ENCODE assay signal across 8 mouse cellular contexts in genomic region chr1:133164591-133165011, GRCm38 (mm10). TPM values are rescaled to one million over a fixed set of nuclear protein-coding genes. Genes with fewer than 3 reads are reported as not detected.
DNase-seq lines count a peak whose midpoint lies in the region; ATAC-seq and TF ChIP-seq lines count a peak whose summit lies in the region.

No protein-coding gene starts in this region.

- peak overlapping the region; percentile 97 for H3K4me2 ChIP-seq in forebrain, embryonic 11.5 days (ENCODE audit: low read depth, low read length, severe bottlenecking)
- H3K4me2 ChIP-seq in kidney, postnatal 0 days (ENCODE audit: low read length): peak overlapping the region; percentile 97
- H3K4me2 ChIP-seq in neural tube, embryonic 13.5 days: peak overlapping the region; percentile 95

- DNase-seq in adrenal gland, postnatal 10 days: peak; percentile 37
- no peak for DNase-seq in adrenal gland, adult 8-10 months
- DNase-seq in forebrain, embryonic 11.5 days (ENCODE audit: low spot score): peak; percentile 58
- no peak for DNase-seq in kidney, postnatal 0 days (ENCODE audit: low spot score)
- no peak for DNase-seq in left cerebral cortex, postnatal 10 days (ENCODE audit: extremely low spot score in 1 of 2, low spot score in 2 of 2)
- no peak for DNase-seq in frontal cortex, postnatal 10 days (ENCODE audit: low spot score in 2 of 2)

- peaks cover 41% of the 10 kb centered on the region for H3K4me1 ChIP-seq in E14TG2a.4 (replicated peaks; ENCODE audit: low read depth, low read length)
- H3K4me1 ChIP-seq in forebrain, embryonic 11.5 days (replicated peaks; ENCODE audit: control insufficient read depth, insufficient read depth, low read length): peaks cover 10% of the 10 kb centered on the region; the same call in 1 of the 2 replicates
- H3K4me1 ChIP-seq in kidney, postnatal 0 days (replicated peaks; ENCODE audit: insufficient read depth, low read length): peaks cover 13% of the 10 kb centered on the region
- peaks cover 20% of the 10 kb centered on the region for H3K4me1 ChIP-seq in neural tube, embryonic 13.5 days (replicated peaks)

- H3K4me3 ChIP-seq in E14TG2a.4 (replicated peaks; ENCODE audit: low read length): peak overlapping the region; percentile 83; the same call in 1 of the 2 replicates
- H3K4me3 ChIP-seq in forebrain, embryonic 11.5 days (ENCODE audit: low read depth, low read length): peak overlapping the region; percentile 52
- H3K4me3 ChIP-seq in kidney, postnatal 0 days (replicated peaks; ENCODE audit: low read depth, low read length): peak overlapping the region; percentile 55; the same call in 1 of the 2 replicates
- H3K4me3 ChIP-seq in neural tube, embryonic 13.5 days: peak overlapping the region; percentile 52

- H3K9ac ChIP-seq in forebrain, embryonic 11.5 days (ENCODE audit: low read length): no peak overlapping the region
- no peak overlapping the region for H3K9ac ChIP-seq in kidney, postnatal 0 days (ENCODE audit: low read depth, low read length)
- peak overlapping the region; percentile 74; the same call in 1 of the 2 replicates for H3K9ac ChIP-seq in neural tube, embryonic 13.5 days

- intact Hi-C loops in left cerebral cortex, postnatal 10 days (cut with DNase I): no loop called here

- no peaks in the 10 kb centered on the region for H3K9me3 ChIP-seq in E14TG2a.4 (ENCODE audit: low read length)
- H3K9me3 ChIP-seq in forebrain, embryonic 11.5 days (ENCODE audit: control insufficient read depth, low read length): no peaks in the 10 kb centered on the region
- no peaks in the 10 kb centered on the region for H3K9me3 ChIP-seq in kidney, postnatal 0 days (replicated peaks; ENCODE audit: low read length)
- H3K9me3 ChIP-seq in neural tube, embryonic 13.5 days: no peaks in the 10 kb centered on the region

- 2% methylated on average over 10 of the region's 10 CpGs for WGBS in forebrain, embryonic 11.5 days
- 3% methylated on average over 10 of the region's 10 CpGs for WGBS in kidney, postnatal 0 days
- WGBS in neural tube, embryonic 13.5 days: 3% methylated on average over 10 of the region's 10 CpGs

- no peak overlapping the region for H3K27ac ChIP-seq in forebrain, embryonic 11.5 days (ENCODE audit: low read depth, low read length)
- no peak overlapping the region for H3K27ac ChIP-seq in kidney, postnatal 0 days
- H3K27ac ChIP-seq in neural tube, embryonic 13.5 days (replicated peaks): no peak overlapping the region

- no peaks in the 10 kb centered on the region for H3K36me3 ChIP-seq in E14TG2a.4 (ENCODE audit: insufficient read depth, low read length)
- H3K36me3 ChIP-seq in forebrain, embryonic 11.5 days (ENCODE audit: control insufficient read depth, insufficient read depth, low read length): no peaks in the 10 kb centered on the region
- no peaks in the 10 kb centered on the region for H3K36me3 ChIP-seq in kidney, postnatal 0 days (ENCODE audit: insufficient read depth, low read length)
- H3K36me3 ChIP-seq in neural tube, embryonic 13.5 days: no peaks in the 10 kb centered on the region

- ATAC-seq in forebrain, embryonic 11.5 days (replicated peaks; ENCODE audit: low FRiP score): no peak
- ATAC-seq in kidney, postnatal 0 days (replicated peaks; ENCODE audit: low FRiP score, low read depth): no peak
- ATAC-seq in neural tube, embryonic 13.5 days (ENCODE audit: low read depth): no peak

- TF ChIP-seq CTCF in E14TG2a.4 (conservative IDR thresholded peaks at IDR 0.05; ENCODE audit: low read length): no peak
- TF ChIP-seq CTCF in kidney, postnatal 0 days (IDR thresholded peaks at IDR 0.05; ENCODE audit: low read depth): no peak

- H3K27me3 ChIP-seq in E14TG2a.4 (ENCODE audit: insufficient read depth, low read length): peaks cover 80% of the 10 kb centered on the region
- H3K27me3 ChIP-seq in forebrain, embryonic 11.5 days (ENCODE audit: control insufficient read depth, insufficient read depth, low read length): peaks cover 36% of the 10 kb centered on the region
- 0 out of 2 replicates have a peak, but pooled peaks cover 13% of the 10 kb centered on the region for H3K27me3 ChIP-seq in kidney, postnatal 0 days (ENCODE audit: insufficient read depth, low read length)
- peaks cover 87% of the 10 kb centered on the region for H3K27me3 ChIP-seq in neural tube, embryonic 13.5 days

RNA-seq across cellular contexts. Expression of gene Plekha6, which starts 0.6 kb away (rescaled TPM):
- 10 to 100 TPM; 16.9 to 21.7 TPM for total RNA-seq in adrenal gland, postnatal 10 days (2021)
- 10 to 100 TPM; 16.1 to 56.7 (median 33.1) TPM for total RNA-seq in adrenal gland, adult 8-10 months (2022)
- 16.2 and 18.8 TPM in 2 replicates for polyA plus RNA-seq in forebrain, embryonic 11.5 days (2014; fragmentation: Nextera tagmentation; extraction: Ambion mirVana)
- polyA plus RNA-seq in kidney, postnatal 0 days (2015; fragmentation: Nextera tagmentation; extraction: Ambion mirVana): 8.1 and 8.8 TPM in 2 replicates
- polyA plus RNA-seq in neural tube, embryonic 13.5 days (2015; fragmentation: Nextera tagmentation; extraction: Ambion mirVana): 25.8 and 27.4 TPM in 2 replicates
- 10 to 100 TPM; 57.2 to 59.3 TPM for total RNA-seq in left cerebral cortex, postnatal 10 days (2021)

RNA-seq across cellular contexts. Expression of gene Ppp1r15b, which starts 33.7 kb away (rescaled TPM):
- total RNA-seq in adrenal gland, postnatal 10 days (2021): 100 to 1,000 TPM in 1 of 2 experiments, 10 to 100 TPM in 1; 83.1 to 108 TPM
- 10 to 100 TPM; 67.1 to 80.6 (median 71.1) TPM for total RNA-seq in adrenal gland, adult 8-10 months (2022)
- 62.8 and 69.7 TPM in 2 replicates for polyA plus RNA-seq in forebrain, embryonic 11.5 days (2014; fragmentation: Nextera tagmentation; extraction: Ambion mirVana)
- polyA plus RNA-seq in kidney, postnatal 0 days (2015; fragmentation: Nextera tagmentation; extraction: Ambion mirVana): 27.2 and 29.5 TPM in 2 replicates
- 27.8 and 30.8 TPM in 2 replicates for polyA plus RNA-seq in neural tube, embryonic 13.5 days (2015; fragmentation: Nextera tagmentation; extraction: Ambion mirVana)
- 10 to 100 TPM; 43.6 to 44.1 TPM for total RNA-seq in left cerebral cortex, postnatal 10 days (2021)

Comparison
In these comparisons a context has a peak if more than half of its experiments do, and no peak if none do; other contexts are left out.
1. DNase-seq: peak in adrenal gland, postnatal 10 days (single experiment) and forebrain, embryonic 11.5 days (single experiment); none in adrenal gland, adult 8-10 months (single experiment), kidney, postnatal 0 days (single experiment), left cerebral cortex, postnatal 10 days (0 of 2) and frontal cortex, postnatal 10 days (0 of 2).
2. Peak in every context shown above with its lines, with median percentiles within 50 percentile points of each other: H3K4me3 ChIP-seq and H3K4me2 ChIP-seq.